Mouse (Mus musculus) 3T3-L1 (cell line): ENCODE data around the gene 2310079G19Rik.

ENCODE experiments used
- DNase-seq: peaks from one replicate; pipeline ENCODE4 v3.0.0-alpha.2; 2015; ENCODE audit warnings: low read depth, low spot score

2310079G19Rik gene

DNA sequence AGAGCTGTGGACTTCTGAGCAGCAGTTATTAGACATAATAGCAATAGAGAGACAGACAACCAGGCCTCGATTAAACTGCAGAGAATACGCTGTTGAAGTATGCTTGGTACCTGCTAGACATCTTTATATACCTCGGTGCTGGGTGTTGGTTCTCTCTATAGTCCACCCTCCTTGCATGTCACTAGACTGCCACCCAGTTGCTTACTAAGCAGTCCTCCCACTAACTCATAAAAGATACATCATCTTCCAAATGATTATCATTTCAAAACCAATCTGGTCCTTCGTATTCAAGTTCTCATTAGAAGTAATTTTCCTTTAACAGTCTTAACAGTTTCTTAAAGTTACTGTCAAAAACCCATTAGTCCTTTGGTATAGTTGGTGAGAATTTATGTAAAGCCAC is at the start of gene 2310079G19Rik:
Gene 2310079G19Rik (minus strand): TSS at position 101 of the 400 bp plus-strand sequence.
- no peak for DNase-seq

DNA sequence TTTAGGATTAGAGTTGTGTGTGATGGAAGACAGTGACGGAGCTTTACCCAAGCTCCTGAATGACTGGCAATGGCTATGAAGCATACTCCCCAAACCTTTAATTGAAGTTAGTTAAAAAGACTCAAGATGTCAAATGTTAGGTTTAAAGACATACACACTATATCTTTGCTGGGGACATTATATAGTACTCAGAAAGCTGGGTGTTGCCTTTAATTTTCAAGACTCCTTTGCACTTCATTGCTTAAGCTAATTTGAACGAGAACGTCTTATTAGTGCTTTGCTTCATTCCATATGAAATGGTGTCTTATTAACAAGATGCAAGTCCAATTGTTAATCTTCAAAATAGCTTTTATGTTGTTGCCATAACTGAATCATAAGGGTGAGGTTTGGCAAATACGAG is 44.1 kb upstream of the 2310079G19Rik start, which contains the start of gene Krtap27-1:
Gene Krtap27-1 (minus strand): TSS at position 101 of the 400 bp plus-strand sequence.
- no peak for DNase-seq

DNA sequence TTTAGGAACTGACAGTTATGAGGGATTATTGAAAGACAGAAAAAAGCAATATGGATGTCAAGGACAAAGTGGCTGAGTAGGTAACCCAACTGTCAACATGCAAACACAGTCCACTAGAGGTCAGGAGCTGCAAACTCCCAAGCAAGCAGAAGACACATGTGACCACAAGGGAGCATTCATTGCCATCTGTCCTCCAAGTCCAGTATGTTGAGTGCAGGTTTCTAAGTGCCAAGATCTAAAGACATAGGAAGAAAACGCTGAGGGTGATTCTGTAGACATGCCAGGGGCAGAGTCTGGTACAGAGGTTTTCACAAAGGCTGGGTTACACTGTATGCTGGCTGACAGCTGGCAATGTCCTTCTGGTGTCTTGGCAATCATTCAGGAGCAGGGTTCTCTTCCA is 30.0 kb upstream of the 2310079G19Rik start:
- DNase-seq, result no peak

DNA sequence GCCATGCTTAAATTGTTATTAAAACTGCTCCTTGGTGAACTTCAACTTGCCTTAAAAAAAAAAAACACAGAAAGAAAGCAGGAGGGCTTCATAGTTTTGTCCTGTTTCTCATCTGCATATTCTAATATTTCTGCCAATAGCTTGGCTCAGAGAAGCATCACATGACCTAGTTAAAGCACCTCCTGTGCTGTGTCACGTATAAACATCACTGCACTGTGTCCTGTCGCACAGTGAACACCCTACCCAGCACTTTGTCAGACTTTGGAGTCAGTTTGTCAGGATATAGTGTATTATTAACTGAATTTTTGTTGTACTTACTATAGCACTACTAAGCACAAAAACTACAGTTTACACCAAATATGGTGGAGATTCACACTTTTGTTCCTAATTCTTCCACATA is 24.5 kb upstream of the 2310079G19Rik start:
- no peak for DNase-seq

DNA sequence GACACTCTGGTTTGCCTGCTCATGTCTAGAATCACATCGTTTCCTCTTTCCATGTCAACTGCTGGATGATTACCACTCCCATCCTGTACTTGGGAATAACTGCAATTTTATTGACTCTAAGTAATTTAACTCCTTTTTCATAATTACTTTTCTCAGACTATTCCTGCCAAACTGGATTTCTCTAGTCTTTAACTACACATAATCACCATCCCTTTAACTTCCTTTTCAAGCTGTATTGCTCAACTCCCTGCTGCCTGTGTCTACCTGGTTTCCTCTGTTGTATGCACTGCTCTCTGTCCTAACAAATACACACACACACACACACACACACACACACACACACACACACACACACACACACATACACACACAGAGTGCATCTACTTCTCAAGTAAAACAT is 23.6 kb upstream of the 2310079G19Rik start:
- no peak for DNase-seq

DNA sequence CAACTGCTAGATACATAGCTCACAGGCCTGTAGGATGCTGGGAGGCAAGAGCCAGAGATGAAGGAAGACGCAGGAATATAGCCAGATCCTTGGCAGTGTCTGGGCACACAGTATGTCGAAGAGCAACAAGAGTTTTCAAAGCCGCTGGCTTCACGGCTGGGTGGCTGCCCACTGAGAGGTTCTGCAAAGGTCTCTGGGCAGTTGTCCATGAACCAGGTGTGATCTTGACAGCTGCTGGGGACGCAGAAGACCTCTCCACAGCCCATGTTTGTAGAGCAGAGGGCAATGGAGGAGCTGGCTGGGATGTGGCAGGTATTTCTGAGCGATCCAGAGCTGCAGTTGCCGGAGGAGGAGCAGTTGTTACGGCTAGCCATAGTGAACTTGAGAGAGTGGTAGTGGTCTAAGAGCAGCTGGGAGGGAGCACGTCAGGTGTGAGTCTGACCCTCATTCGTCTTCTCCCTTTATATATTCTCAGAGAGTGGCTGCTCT is 19.9 kb upstream of the 2310079G19Rik start, which contains the start of gene Krtap26-1:
Gene Krtap26-1 (minus strand): TSS at position 439 of the 489 bp plus-strand sequence.
- DNase-seq, result no peak

DNA sequence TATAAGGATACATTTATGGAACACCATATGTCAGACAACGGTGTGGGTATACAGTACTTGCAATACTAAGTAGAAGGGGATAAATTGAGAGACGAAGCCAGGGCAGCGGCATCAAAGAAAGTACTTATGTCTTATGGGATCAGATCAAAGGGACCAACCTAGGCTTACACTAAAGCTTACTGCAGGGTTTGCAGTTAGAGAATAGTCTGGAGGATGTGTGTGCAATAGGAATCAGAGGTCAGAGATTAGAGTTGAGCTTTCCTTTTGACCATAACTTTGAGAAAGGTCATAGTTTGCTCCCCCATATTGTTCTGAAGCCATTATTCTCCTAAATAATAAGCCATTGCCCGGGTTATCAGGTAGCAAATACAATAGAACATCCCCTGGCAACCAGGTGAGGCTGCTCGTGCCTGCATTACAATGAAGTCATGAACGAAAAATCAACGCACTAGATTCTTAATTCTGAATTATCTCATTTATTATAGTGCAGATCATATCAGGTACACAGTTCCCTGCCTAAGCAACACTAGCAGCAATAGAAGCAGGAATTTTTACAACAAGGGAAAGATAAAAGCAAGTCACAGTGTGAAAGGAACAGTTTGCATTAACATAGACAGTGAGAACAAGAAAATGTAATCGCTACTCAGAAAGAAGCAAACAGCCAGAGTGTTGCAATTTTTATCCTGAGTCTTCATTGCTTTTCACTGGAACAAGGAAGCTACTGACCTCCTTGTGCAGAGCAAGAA is 19.1 kb upstream of the 2310079G19Rik start:
- no peak for DNase-seq

DNA sequence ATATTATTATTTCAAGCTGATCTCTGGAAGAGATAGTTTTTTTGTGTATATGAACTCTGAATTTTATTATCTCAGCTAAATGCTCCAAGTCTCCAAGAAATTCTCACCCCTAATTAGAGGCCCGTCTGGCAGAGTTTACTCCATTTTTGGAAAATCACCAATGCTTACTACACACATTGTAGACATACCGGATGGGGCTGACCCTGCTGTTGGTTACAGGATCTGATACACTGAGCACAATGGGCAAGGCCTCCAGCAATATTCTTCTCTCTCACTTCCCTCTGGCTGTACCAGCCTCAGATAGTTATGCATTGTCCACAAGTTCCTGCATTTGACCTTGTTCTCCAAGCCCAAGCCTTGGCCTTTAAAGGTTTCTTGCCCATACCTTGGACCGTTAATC is 12.6 kb upstream of the 2310079G19Rik start:
- DNase-seq, result no peak

DNA sequence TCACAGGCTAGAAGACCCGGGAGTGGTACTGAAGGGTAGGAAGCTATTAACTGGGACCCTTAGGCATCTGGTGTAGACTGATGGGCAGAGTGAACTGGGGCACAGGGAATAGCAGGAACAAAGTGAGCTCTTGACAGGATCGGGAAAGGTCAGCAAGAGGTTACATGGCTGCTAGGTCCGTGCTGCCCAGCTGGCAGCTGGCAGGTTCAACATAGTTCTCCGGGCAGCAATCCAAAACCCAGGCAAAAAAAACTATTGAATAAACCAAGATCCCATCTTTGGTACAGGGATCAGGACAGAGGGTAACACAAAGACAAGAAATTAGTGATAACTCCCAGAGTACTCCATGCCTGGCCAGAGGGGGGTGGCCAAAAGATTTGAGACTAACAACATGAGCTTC is 7.7 kb upstream of the 2310079G19Rik start:
- DNase-seq, result no peak

DNA sequence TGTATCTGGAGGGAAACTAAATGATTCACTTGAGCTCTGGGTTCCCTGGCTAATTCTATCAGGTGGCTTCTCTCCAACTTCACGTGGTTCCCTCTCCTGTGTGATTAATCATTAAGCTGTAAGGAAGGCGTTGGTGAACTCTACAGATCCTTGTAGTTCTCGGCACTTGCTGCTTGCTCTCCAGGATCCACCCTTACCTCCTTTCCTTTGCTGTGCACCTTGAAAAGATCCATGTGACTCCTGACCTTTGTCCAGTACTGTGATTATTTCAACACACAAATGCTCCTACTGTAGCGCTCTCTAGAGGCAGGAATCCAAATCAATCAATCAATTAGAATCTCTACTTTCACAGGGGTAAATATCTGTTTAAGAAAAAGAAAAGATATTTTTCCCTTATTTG is 4.0 kb upstream of the 2310079G19Rik start:
- no peak for DNase-seq

DNA sequence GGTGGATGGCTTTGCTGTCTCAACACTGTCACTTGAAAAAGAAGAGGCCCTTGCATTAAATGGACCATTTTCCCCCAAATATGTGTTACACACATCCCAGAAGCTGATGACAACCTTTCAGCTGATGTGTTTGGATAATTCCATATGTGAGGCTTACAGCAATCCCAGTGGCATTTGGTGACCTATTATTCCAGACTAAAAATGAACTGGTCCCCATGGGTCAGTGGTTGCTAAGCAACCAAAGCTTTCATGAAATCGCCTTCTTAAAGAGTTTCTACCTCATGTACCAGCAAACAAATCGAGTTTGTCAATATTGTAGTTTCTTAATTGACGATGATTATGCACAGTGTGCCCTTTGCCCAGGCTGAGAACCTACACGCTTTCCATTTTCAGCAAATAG is 14.8 kb downstream of the 2310079G19Rik start:
- DNase-seq, result no peak

DNA sequence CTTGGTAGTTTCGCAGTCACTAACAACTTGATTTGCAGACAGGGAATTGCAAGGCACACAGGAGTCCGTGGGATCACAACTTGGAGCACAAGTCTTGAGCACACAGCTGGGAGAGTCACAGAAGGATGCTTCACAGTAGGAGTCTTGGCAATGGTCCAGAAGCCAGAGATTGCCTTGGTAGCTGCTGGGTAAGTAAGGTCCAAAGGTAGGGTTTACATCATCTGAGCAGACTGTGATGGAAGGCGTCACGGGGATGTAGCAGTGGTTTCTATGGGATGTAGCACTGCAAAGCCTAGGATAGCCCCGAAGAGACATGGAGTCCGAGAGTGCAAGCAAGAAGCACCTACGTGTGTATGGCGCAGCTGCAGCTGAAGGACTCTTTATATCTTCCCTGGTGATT is 15.5 kb downstream of the 2310079G19Rik start, which contains the start of gene Krtap24-1:
Gene Krtap24-1 (minus strand): TSS at position 358 of the 400 bp plus-strand sequence.
- DNase-seq, result no peak

DNA sequence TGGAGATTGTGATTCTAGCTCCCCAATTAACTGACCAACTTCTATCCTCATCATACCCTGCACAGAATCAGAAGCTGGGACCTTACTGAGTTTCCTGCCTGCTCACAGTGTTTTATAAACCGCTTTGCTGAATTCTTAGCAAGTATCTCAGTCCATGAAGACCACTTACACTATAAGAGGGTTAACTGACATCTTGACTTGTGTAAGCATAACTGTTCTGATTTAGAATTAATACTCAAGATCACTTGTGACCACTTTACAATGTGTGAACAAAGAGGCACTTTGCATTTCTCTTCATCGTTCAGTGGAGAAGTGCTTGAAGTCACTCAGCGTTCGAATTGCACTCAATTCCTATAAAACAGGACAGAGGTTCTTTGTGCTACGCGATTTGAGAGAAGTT is 22.9 kb downstream of the 2310079G19Rik start:
- DNase-seq, result no peak

DNA sequence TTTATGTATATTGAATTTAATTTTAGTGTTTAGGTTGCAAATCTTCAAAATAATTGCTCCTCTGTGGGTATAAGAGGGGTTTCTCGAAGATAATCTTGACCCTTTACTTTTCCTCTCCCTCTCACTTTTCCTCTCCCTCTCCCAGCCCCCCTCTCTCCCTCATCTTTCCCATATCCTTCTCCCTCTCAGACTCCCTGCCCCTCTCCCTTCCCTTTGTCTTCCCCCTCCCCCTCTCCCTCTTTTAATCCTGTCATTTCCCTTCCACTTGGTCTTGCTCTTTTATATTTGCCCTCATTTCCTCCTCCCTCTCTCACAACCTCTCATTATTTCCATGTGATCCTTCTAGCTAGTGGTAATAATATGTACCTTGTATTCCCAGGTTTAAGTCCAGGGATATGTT is 25.0 kb downstream of the 2310079G19Rik start:
- no peak for DNase-seq

DNA sequence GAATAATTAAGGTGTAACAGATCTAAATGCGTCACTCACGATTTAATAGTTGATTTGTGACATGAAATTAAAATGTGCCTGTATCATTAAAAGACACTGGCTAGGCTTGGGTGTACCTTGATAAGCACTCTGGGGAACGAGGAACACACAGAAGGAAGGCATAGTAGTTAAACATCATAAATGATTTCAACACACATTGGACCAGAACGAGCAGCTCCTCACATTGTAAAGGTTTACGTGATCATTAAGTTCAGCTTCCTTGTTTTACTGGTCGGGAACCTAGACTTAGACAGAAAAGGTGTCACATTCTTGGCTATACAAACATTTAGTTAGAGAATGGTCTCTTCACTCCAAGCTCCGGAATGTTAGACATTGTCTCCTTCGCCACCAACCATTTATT is 27.2 kb downstream of the 2310079G19Rik start:
- DNase-seq, result no peak

DNA sequence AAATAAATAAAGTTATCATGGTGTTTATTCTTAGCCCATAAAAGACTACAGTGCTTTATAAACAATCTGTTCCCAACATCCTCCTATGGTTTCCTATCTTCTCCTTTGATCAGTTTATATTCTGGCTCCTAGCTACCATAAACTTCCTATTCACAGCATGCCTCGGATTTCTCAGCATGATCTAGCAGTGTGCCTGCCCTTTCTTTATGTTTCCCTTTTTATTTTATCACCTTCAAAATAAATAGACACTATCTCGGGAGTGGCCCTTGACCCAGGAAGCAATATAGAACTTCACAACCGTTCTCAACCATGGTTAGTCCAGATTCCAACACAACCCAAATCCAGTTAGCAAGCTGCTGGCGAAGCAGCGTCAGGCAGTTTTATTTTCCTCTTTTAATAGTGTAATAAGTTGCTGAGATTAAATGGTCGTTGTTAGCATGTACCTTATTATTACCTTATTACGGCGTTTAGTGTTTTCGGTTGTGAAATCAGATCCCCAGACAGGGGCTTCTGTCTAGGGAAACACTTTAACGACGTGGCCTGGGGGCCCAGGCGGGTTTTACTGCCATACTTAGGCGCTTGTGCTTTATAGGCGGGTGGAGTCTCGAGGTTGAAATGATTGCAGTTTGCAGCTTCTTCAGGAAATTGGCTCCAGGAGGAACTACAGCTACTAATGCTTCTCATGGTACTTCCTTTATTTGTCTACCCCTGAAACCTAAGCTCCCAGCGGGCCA is 27.8 kb downstream of the 2310079G19Rik start:
- DNase-seq, result no peak

DNA sequence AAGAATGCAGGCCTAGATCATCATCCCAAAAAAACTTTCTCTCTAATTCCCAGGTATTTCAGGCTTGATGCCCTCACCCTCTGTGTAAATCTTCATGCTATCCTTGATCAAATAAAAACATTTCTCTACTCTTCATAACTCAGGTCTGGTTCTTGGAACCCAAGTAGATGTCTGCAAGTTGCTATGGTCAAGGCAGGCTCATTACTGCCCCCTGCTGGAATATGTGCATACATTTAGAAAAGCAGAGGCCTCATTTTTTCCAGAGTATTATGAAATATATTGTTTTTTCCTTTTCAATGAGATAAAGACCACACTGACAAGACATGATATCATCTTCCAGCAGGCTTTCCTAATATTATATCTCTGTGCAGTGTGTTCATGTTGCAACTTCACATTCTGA is 34.7 kb downstream of the 2310079G19Rik start:
- no peak for DNase-seq

DNA sequence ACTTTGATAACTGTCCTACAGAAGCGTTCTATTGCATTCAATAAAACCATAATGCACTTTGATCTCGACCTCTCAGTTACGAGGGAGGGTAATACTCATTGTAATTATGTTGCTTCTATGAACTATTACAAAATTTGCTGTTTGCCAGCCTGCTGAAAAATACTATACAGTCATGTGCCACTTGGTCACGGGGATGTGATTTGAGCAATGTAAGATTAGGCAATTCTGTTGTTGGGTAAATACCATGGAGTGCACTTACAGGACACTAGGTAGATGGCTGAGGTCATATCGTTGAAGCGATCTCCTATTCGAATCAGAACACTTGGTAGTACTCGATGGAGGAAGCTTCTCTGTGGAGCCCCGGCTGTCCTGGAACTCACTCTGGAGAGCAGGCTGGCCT is 44.1 kb downstream of the 2310079G19Rik start:
- no peak for DNase-seq
